Mouse (Mus musculus): ENCODE data around the gene Cpt1c. TPM values are rescaled to one million over a fixed set of nuclear protein-coding genes. Genes with fewer than 3 reads are reported as not detected.
A peak's percentile ranks its signal among the peaks of the same experiment; 100 is the strongest.

The Cpt1c gene
- polyA plus RNA-seq, 1 experiment from 2014 or later, result 22.1 TPM

DNA sequence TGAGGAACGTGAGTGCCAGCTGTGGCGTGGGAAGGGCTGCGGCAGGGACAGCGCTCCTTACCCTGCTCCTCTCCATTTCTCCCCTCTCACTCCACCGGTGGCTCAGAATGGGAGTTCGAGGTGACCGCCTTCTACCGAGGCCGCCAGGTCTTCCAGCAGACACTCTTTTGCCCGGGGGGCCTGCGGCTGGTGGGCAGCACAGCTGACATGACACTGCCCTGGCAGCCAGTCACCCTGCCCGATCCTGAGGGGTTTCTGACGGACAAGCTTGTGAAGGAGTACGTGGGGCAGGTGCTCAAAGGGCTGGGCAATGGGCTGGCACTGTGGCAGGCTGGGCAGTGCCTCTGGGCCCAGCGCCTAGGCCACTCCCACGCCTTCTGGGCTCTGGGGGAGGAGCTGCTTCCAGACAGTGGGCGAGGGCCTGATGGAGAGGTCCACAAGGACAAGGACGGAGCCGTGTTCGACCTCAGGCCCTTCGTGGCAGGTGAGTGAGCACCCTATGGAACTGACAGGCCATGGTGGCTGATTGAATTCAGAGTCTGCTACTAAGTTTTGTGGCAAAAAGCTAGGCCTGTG lies 26.0 kb upstream of the Cpt1c start:
- in situ Hi-C loops (cut with MboI; ENCODE audit: low pct_unique_long_range_greater_than_20kb), result no loop called here
- no peak for ATAC-seq
- POLR2A ChIA-PET, result interaction anchor here (0.6 to 1.2 kb wide), 2 partner anchors 14 to 403 kb away, joined by 4 read pairs; partner anchors contain the start of gene Prmt1
- no peak for TF ChIP-seq CTCF (IDR thresholded peaks at IDR 0.05)
- no peaks in the 10 kb centered on the region for H3K27me3 ChIP-seq
- CTCF ChIA-PET, result no interaction called here
- DNase-seq (ENCODE audit: low read depth, low spot score), result no peak

DNA sequence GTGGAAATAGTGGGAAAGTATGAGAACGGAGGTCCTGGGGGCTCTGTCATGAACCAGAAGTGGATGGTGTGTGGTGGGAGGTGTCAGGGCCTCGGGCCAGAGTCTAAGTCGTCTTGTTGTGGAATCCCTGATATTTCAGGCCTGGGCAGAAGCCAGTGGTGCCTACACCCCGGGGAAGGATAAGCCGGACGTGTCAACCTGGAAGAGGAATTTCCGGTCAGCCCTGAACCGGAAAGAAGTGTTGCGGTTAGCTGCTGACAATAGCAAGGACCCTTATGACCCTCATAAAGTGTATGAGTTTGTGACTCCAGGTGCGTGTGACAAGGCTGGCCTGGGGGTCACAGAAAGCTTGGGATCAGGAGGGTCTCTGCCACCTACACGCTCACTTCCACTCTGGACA lies 25.1 kb upstream of the Cpt1c start:
- DNase-seq (ENCODE audit: low read depth, low spot score), result no peak
- in situ Hi-C loops (cut with MboI; ENCODE audit: low pct_unique_long_range_greater_than_20kb), result no loop called here
- ChIA-PET CTCF (no interaction called here), POLR2A (interaction anchor here (1.2 kb wide), 1 partner anchor 13 kb away, joined by 4 read pairs; the partner anchor contains the start of gene Prmt1)
- no peaks in the 10 kb centered on the region for H3K27me3 ChIP-seq
- ATAC-seq, result no peak
- TF ChIP-seq CTCF (IDR thresholded peaks at IDR 0.05), result no peak

DNA sequence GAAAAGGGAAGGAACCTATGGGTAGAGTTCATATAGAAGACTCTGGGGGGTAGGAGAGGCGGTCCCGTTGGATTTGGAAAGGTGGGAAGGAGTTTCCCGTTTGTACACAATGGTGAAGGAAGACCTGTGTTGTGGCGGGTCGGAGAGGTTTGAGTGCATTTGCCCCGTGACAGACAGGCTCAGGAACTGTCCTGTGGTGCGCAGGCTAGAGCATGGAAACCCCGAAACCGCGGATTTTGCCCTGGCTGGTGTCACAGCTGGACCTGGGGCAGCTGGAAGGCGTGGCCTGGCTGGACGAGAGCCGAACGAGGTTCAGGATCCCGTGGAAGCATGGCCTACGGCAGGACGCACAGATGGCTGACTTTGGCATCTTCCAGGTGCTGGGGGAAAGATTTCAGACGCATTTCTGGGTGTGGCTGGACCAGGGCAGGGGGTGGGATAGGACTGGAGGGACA lies 23.9 kb upstream of the Cpt1c start, which contains the start of gene Bcl2l12:
TSS of gene Bcl2l12 (minus strand) at position 212 of the 455 bp plus-strand sequence.
- in situ Hi-C loops (cut with MboI; ENCODE audit: low pct_unique_long_range_greater_than_20kb), result no loop called here
- CTCF ChIA-PET, result no interaction called here
- no peak for ATAC-seq

DNA sequence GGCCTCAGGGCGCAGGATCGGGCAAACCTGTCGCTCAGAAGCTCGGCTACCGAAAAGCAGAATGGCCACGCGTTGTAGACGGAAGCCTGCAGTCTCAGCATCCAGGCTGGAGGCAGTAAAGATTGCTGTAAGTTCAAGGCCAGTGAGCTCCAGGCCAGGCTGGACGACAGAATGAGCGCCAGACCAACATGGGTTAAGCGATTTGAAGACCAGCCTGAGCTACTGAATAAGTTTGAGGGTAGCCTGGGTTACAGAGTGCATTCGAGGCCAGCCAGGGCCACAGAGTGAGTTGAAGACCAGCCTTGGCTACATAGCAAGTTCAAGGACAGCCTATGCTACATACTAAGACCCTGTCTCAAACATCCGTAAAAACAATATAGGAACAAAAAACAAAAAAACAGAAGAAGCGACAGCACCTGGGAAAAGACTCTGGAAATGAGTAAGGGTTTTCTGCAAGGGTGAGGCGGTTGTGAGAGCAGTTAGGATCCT lies 23.3 kb upstream of the Cpt1c start:
- DNase-seq (ENCODE audit: low read depth, low spot score) (no peak), ATAC-seq (no peak)
- CTCF ChIA-PET, result no interaction called here
- no peaks in the 10 kb centered on the region for H3K27me3 ChIP-seq
- POLR2A ChIA-PET, result interaction anchor here (0.6 to 1.8 kb wide), 3 partner anchors 9 to 126 kb away, joined by 4 to 10 read pairs (median 6); partner anchors contain the start of gene Scaf1
- in situ Hi-C loops (cut with MboI; ENCODE audit: low pct_unique_long_range_greater_than_20kb), result no loop called here
- TF ChIP-seq CTCF (IDR thresholded peaks at IDR 0.05), result no peak

More for the DNA sequence above, 23.9 kb upstream of the Cpt1c start, which contains the start of gene Bcl2l12:
- DNase-seq (ENCODE audit: low read depth, low spot score), result no peak
- H3K27me3 ChIP-seq, result no peaks in the 10 kb centered on the region
- no peak for TF ChIP-seq CTCF (IDR thresholded peaks at IDR 0.05)
- POLR2A ChIA-PET, result interaction anchor here (0.6 to 1.8 kb wide), 3 partner anchors 10 to 125 kb away, joined by 4 to 10 read pairs (median 6); partner anchors contain the start of gene Scaf1

DNA sequence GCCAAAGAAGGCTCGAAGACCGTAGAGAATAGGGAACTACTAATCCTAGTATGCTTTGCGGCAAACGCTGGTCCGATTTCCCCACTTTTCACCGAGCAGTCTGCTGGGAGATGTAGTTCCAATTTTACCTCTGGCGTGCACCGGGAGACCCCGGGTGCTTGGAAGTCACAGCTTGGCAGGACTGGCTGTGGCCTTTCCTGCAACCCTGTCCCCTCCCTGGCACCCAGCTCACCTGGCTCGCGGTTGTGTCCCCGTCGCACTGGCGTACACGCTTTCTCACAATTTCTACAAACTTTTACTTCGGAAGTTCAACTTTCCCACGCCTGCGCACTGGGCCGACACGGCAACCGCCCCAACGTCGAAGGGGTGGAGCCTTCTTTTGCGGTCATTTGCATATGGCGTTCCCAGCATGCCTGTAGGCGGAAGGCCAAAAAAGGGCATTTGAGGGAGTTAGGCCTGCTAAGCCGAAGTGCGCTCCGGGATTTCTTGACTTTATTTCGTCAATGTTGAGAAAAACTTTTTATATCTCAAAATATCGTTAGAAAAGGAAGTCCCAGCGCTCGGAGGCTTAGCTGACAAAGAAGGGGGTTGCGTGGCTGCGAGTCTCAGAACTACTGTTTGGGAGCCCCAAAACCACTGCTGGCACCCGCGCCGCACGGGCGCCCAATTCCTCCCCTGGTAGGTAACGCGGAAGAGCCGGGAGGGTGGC lies 22.7 kb upstream of the Cpt1c start, which contains the start of gene Irf3:
TSS of gene Irf3 (plus strand) at position 418 of the 709 bp plus-strand sequence.
- ChIA-PET CTCF (no interaction called here), POLR2A (interaction anchor here (1.1 to 1.8 kb wide), 3 partner anchors 8 to 18 kb away, joined by 5 to 10 read pairs (median 6); partner anchors contain the start of gene Scaf1)
- DNase-seq (ENCODE audit: low read depth, low spot score) (peak; percentile 90), ATAC-seq (peak; percentile 61)
- in situ Hi-C loops (cut with MboI; ENCODE audit: low pct_unique_long_range_greater_than_20kb), result no loop called here
- no peak for TF ChIP-seq CTCF (IDR thresholded peaks at IDR 0.05)
- H3K27me3 ChIP-seq, result no peaks in the 10 kb centered on the region

DNA sequence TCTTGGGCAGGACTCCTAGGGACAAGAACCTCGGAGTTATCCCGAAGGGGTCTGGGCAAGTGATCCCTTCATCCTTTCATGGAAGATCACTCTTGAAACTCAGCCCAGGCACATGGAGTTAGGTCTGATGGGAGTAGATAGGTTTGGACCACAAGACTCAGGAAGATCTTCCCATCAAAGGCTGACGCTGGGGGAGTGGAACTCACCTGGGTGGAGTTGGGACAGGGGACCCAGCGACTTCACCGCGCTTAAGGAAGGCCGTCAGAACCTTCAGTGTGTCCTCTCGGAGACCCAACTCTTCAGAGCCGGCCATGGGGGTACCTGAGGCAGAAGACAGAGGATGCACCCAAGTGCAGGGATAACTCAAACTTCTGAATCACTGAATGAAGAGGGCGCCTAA lies 22.0 kb upstream of the Cpt1c start:
- POLR2A ChIA-PET, result interaction anchor here (0.8 to 1.8 kb wide), 3 partner anchors 8 to 55 kb away, joined by 3 to 10 read pairs (median 5); no protein-coding TSS in a partner anchor
- in situ Hi-C loops (cut with MboI; ENCODE audit: low pct_unique_long_range_greater_than_20kb), result no loop called here
- H3K27me3 ChIP-seq, result no peaks in the 10 kb centered on the region
- ATAC-seq (no peak), DNase-seq (ENCODE audit: low read depth, low spot score) (no peak)
- no peak for TF ChIP-seq CTCF (IDR thresholded peaks at IDR 0.05)
- CTCF ChIA-PET, result no interaction called here

DNA sequence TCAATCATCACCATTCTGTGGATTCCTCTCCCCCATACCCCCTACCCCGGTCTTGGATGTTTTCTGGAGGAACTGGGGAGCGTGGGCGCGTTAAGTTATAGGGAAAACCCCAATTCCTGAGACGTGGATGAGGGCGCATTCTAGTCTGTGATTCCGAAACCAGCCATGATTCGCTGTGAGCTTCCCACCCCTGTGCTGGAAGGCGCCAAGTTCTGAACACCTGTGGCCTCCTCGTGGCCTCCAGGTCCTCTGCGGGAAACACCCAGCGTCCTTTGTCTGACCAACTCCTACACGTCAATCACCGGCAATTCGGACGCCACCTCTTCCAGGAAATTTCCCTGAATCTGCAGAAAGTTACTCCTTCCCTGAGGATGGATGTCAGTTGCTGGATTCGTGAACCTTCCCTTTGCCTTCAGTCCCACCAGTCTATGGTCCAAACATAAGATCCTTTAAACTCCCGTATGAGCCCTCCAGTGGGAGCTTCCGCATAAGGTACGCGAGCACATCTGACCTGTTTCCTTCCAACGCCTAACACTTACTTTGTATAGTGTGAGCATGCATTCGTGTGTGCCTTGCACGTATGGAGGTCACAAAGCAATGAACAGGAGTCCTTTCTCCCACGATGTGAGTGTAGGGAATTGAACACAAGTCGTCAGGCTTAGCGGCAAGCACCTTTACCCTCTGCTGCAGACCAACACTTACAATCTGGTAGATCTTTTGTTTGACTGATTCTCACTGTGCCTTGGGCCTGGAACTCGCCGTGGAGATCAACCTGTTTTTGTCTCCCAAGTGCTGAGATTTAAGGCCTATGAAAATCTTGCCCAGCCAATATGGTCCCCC lies 12.4 kb upstream of the Cpt1c start:
- ChIA-PET POLR2A (interaction anchor here (0.6 to 1.2 kb wide), 4 partner anchors 13 to 411 kb away, joined by 3 to 4 read pairs (median 3); no protein-coding TSS in a partner anchor), CTCF (interaction anchor here (1.7 kb wide), 1 partner anchor 93 kb away, joined by 4 read pairs; no protein-coding TSS in a partner anchor)
- TF ChIP-seq CTCF (IDR thresholded peaks at IDR 0.05), result no peak
- in situ Hi-C loops (cut with MboI; ENCODE audit: low pct_unique_long_range_greater_than_20kb), result no loop called here
- H3K27me3 ChIP-seq, result no peaks in the 10 kb centered on the region
- DNase-seq (ENCODE audit: low read depth, low spot score) (no peak), ATAC-seq (no peak)

DNA sequence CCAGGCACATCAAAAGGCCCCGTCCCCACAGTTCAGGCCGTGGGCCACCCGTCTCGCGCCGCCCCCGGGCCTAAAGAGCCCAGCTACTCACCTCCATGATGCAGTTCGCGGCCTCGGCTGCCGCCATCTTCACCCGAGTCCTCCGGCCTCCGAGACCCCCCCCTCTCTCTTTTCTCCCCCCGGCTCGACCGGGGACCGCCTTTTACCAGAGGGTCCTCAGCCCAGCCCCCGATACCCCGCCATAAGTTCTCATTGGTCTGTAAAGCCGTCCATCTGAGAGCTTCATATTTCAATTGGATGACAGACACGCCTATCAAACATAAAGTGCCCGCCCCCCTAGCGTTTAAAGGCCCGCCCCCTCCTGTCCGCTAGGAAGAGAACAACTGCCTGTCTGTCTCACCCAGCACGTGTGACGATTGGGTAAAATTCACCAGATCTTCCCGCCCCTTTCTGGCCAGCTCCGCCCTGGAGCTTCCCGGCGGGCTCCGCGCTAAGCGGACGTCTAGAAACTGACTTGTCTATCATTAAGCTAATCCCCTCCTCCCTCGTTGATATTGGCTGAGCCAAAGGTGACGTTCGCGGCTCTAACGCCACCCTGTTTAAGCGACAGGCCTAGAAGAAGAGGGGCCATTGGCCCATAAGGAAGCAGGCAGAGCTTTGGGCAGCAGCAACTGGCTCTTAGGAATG lies 11.7 kb upstream of the Cpt1c start, which contains the start of gene Prmt1:
TSS of gene Prmt1 (minus strand) at position 377 of the 687 bp plus-strand sequence.
- DNase-seq (ENCODE audit: low read depth, low spot score) (peak; percentile 99), ATAC-seq (peak; percentile 87)
- POLR2A ChIA-PET, result interaction anchor here (0.7 to 1.8 kb wide), 4 partner anchors 14 to 733 kb away, joined by 3 to 5 read pairs (median 4); partner anchors contain the start of gene Rras
- in situ Hi-C loops (cut with MboI; ENCODE audit: low pct_unique_long_range_greater_than_20kb), result no loop called here
- no peak for TF ChIP-seq CTCF (IDR thresholded peaks at IDR 0.05)
- no peaks in the 10 kb centered on the region for H3K27me3 ChIP-seq
- CTCF ChIA-PET, result interaction anchor here (1.7 kb wide), 1 partner anchor 94 kb away, joined by 4 read pairs; no protein-coding TSS in a partner anchor

DNA sequence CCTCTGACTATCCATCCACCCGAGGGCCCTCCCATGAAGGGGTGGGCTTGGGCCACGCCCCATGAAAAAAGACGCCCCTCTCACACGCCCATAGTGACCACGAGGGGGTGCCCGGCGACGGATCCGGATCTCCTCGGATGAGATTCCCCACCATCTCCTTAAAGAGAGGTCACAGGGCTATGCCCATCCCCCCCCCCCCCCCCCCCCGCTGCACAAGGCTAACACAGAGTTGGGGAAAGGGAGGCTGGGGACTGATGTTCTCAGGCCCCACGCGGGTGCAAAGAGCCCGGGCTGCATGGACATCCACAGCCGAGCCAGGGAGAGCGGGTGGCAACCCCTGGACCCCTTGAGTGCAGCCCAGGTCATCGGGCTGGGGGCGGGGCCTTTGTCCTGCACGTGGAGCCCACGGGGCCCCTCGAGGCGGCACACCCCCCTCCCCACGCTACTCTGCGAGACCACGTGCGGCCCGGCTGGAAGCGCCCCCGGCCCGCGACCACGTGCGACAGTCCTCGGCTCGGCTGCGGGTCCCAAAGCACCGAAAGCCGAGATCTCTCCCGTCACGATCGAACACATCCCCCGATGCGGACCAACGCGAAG lies 11.0 kb upstream of the Cpt1c start:
- DNase-seq (ENCODE audit: low read depth, low spot score), result no peak
- no peak for ATAC-seq
- TF ChIP-seq CTCF (IDR thresholded peaks at IDR 0.05), result no peak
- in situ Hi-C loops (cut with MboI; ENCODE audit: low pct_unique_long_range_greater_than_20kb), result no loop called here
- ChIA-PET CTCF (interaction anchor here (1.0 to 1.7 kb wide), 4 partner anchors 18 to 95 kb away, joined by 3 to 4 read pairs (median 3); partner anchors contain the start of gene Rras), POLR2A (interaction anchor here (0.6 to 1.8 kb wide), 5 partner anchors 14 to 204 kb away, joined by 3 to 5 read pairs (median 3); partner anchors contain the start of gene Rras)
- no peaks in the 10 kb centered on the region for H3K27me3 ChIP-seq
